ENCODE assay signal across 18 mouse cellular contexts in genomic region chr15:49146430-49146829, GRCm38 (mm10).
"Had no signal": no experiment of that assay in that cellular context is flagged by ENCODE, and none has a peak within 500 bp of the region (broad histone marks: within the 10 kb centered on the region; RNA-seq: fewer than 3 reads in every experiment).

No protein-coding gene starts in this region.

- DNase-seq: lung, adult 18-20 months; lung, embryonic 14.5 days; lung, postnatal 10 days; lung, postnatal 4 days; midbrain, embryonic 14.5 days; retina, postnatal 1 day; right cerebral cortex, adult 18-20 months; right cerebral cortex, postnatal 25 days; right cerebral cortex, postnatal 4 days; spleen, adult 18-20 months; thymus, adult 18-20 months; thymus, postnatal 14 days; thymus, postnatal 36 days had no signal

- H3K4me3 ChIP-seq: midbrain, embryonic 10.5 days; midbrain, embryonic 12.5 days; neural tube, embryonic 13.5 days; neural tube, embryonic 15.5 days had no signal

- H3K27me3 ChIP-seq: midbrain, embryonic 12.5 days; neural tube, embryonic 13.5 days; neural tube, embryonic 15.5 days had no signal

- H3K27ac ChIP-seq: midbrain, embryonic 10.5 days; midbrain, embryonic 12.5 days; neural tube, embryonic 13.5 days; neural tube, embryonic 15.5 days had no signal

- ATAC-seq: midbrain, embryonic 16.5 days had no signal

- H3K4me1 ChIP-seq: midbrain, embryonic 10.5 days; midbrain, embryonic 12.5 days; neural tube, embryonic 13.5 days; neural tube, embryonic 15.5 days had no signal

- H3K4me2 ChIP-seq: lung, embryonic 14.5 days; midbrain, embryonic 12.5 days; neural tube, embryonic 13.5 days; neural tube, embryonic 15.5 days had no signal

- H3K9me3 ChIP-seq: midbrain, embryonic 10.5 days; midbrain, embryonic 12.5 days; neural tube, embryonic 13.5 days; neural tube, embryonic 15.5 days had no signal

- H3K36me3 ChIP-seq: midbrain, embryonic 10.5 days; midbrain, embryonic 12.5 days; neural tube, embryonic 13.5 days; neural tube, embryonic 15.5 days had no signal

- H3K9ac ChIP-seq: lung, embryonic 14.5 days; midbrain, embryonic 12.5 days; neural tube, embryonic 13.5 days; neural tube, embryonic 15.5 days had no signal
